Mouse (Mus musculus) gastrocnemius, postnatal 14 days (tissue): ENCODE measurements around the gene Zfp651. TPM values are rescaled to one million over a fixed set of nuclear protein-coding genes. Genes with fewer than 3 reads are reported as not detected.

Experiments
- DNase-seq: peaks from one replicate; pipeline ENCODE4 v3.0.0; 2021; ENCODE audit warnings: mixed read lengths
- intact Hi-C: fragments of 180-260 bp; cut with DNase I; formaldehyde crosslinking; loops from one replicate; pipeline ENCODE4 v1.15.1; 2025; ENCODE audit warnings: low total_unique reads
- long read RNA-seq, 2 experiments: library from polyadenylated mRNA; stranded (forward); transcript quantifications; one replicate each; pipeline ENCODE4 v2.0.0; 2021
- total RNA-seq, 2 experiments: library from RNA; stranded (reverse); gene quantifications; 2 replicates each; pipeline ENCODE4 v1.2.3; 2021

The Zfp651 gene
- 10 to 100 TPM; 51.5 to 56.1 TPM for total RNA-seq
- long read RNA-seq, experiment 1, full-length matches to known transcripts, result 13 of 36 reads
- long read RNA-seq, experiment 1, partial matches to known transcripts, result 5 of 36 reads
- long read RNA-seq, experiment 1, other reads (novel, unspliced or antisense), result 18 of 36 reads
- long read RNA-seq, experiment 2, full-length matches to known transcripts, result 28 of 59 reads
- long read RNA-seq, experiment 2, partial matches to known transcripts, result 26 of 59 reads
- long read RNA-seq, experiment 2, other reads (novel, unspliced or antisense), result 5 of 59 reads

DNA sequence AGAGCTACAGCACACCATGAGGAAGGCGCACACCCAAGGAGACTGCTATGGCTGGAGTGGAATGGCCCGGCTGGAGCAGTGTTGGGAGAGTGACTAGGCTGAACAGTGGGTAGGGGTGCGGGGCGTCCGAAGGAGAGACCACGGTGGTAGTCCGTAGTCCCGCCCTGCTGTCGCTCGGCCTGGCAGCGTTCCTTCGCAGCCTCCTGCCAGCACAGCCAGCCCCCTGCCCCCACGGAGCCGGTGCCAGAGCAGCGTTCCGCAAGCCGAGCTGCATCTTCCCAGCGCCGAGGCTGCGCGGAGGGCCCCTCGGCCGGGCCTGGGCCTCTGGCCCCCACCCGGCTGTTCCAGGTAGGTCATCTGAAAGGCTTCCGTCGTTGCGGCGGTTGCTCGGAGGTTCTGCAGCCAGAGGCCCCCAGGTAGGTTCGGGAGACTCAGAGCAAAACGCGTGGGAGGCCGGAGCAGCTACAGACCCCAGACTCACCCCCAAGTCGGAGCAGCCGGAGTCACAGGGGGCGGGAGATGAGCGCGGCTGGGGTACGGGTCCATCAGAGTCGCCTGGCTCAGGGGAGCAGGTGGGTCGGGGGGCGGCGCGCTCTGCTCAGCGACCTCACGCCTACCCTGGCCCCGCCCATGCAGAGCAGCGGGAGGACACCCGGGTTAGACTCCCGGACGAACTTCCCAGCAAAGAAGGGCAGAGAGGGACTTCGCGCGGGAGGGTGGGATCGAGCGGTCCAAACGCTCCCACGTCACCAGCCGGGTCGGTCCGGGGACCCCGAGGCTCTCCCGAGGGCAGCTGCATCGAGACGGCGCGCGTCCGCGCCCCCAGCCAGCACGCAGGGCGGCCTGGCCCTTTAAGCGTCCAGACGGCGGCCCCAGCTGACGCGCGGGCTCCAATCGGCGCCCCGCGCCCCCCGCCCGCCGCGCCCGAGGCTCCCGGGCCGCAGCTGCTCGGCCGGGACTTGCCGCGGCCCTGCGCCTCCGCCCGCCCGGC, at the start of gene Zfp651:
Zfp651 (plus strand) TSS at position 240 of the 991 bp plus-strand sequence.
- intact Hi-C loops, result no loop called here
- DNase-seq, result peak; percentile 76

GRCm38 (mm10) chr9:121709898-121710583, 49.1 kb upstream of the Zfp651 start, which contains the start of gene Ss18l2:
TSS of gene Ss18l2 (plus strand) at chr9:121710329.
- peak; percentile 98 for DNase-seq
- intact Hi-C loops, result no loop called here

- intact Hi-C loops, result no loop called here
- no peak for DNase-seq
Measured at GRCm38 (mm10) chr9:121710584-121710975, 48.5 kb upstream of the Zfp651 start.

- intact Hi-C loops, result no loop called here
- no peak for DNase-seq
Measured at GRCm38 (mm10) chr9:121717048-121717447, 42.1 kb upstream of the Zfp651 start.

- DNase-seq, result no peak
- intact Hi-C loops, result no loop called here
Measured at GRCm38 (mm10) chr9:121718070-121718705, 40.9 kb upstream of the Zfp651 start.

DNA sequence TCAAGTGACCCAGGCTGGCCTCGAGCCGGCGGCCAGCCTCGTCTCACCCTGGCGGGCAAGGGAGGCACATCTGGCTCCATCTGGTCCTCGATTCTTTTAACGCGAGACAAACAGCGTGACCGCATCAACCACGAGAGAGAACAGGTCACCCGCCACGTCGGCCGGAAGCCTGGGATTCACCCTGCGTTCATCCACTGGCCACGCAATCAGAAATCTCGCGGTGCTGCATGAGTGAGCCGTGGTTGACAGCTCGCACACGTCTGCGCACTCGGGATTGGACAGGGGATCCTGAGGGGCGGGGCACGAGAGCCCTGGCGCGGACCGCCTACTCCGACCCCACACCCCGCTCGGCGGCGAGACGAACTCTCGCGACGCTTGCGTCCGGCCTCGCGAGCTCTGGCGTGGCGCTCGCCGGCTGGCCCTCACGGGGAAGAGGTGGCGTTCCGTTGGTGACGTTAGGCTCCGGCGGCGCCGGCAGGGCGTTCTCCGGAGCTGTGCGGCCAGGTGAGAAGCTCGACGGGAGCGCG, 40.3 kb upstream of the Zfp651 start, which contains the start of gene Nktr:
Nktr (plus strand) TSS at position 378 of the 527 bp plus-strand sequence.
- intact Hi-C loops, result no loop called here
- DNase-seq, result peak; percentile 99

GRCm38 (mm10) chr9:121719347-121720331, 39.5 kb upstream of the Zfp651 start:
- intact Hi-C loops, result no loop called here
- peak; percentile 64 for DNase-seq

GRCm38 (mm10) chr9:121740490-121740889, 18.6 kb upstream of the Zfp651 start:
- intact Hi-C loops, result no loop called here

GRCm38 (mm10) chr9:121741168-121741567, 18.0 kb upstream of the Zfp651 start:
- intact Hi-C loops, result no loop called here
- no peak for DNase-seq

More at GRCm38 (mm10) chr9:121740490-121740889, 18.6 kb upstream of the Zfp651 start:
- DNase-seq, result no peak

- intact Hi-C loops, result no loop called here
- DNase-seq, result no peak
Measured at GRCm38 (mm10) chr9:121744051-121744450, 15.1 kb upstream of the Zfp651 start.

DNA sequence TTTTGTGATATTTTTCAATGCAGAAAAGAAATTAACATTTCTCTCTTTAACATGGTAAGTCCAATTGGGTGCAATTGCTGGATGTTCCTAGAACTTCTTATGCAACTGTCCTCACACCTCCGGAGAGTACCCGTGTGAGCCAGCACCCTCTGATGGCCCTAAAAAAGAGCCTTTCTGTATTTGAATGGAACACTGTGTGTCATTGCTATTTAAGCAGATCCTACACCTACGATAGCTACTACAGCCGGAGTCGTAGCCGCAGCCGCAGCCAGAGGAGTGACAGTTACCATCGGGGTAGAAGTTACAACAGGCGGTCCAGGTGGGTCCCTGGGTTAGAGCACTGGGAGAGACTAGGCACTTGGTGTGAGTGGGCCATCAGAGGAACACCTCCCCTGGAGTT, 6.4 kb upstream of the Zfp651 start:
- no peak for DNase-seq
- intact Hi-C loops, result no loop called here

- intact Hi-C loops, result no loop called here
- DNase-seq, result no peak
Measured at GRCm38 (mm10) chr9:121754624-121755023, 4.5 kb upstream of the Zfp651 start.

DNA sequence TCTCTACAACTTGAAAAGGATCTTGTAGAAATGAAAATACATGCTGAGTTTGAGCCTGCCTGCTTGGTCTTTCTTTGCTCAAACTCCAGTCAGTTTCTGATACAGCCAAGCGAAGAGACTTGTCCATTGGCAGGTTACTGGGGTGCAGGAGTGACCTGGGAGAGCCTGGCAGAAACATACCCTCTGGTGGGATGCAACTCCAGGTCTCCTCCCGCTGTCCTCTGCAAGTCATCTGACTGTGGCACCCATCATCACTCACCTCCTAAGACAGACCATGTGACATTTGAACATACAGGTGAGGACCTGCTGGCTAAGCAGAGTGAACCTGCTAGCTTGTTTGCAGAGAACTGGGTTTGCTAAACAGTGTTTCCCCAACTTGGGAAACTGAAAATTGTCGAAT, 2.3 kb upstream of the Zfp651 start:
- DNase-seq, result no peak
- intact Hi-C loops, result no loop called here

DNA sequence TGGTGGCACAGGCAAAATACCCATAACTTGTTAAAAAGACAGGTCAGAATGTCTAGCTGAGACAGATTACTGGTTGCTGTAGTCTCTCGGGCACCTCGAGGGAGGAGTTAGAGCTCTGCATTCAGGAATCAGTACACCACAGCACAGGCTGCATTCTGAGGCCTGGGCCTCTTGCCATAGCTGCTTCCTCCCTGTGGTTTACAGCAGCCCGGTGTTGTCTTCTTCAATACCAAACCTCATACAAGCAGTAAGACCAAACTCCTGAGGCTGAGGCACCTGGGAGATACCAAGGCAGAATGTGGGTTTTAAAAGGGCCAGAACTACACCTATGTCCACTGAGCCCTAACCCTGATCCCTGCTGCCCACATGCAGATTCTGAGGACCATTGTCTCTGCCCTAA, 1.7 kb upstream of the Zfp651 start:
- DNase-seq, result no peak
- intact Hi-C loops, result no loop called here

GRCm38 (mm10) chr9:121757835-121758814, 1.0 kb upstream of the Zfp651 start:
- intact Hi-C loops, result no loop called here
- peak; percentile 68 for DNase-seq

- intact Hi-C loops, result no loop called here
- DNase-seq, result peak; percentile 88
Measured at GRCm38 (mm10) chr9:121760271-121761090, 1.4 kb downstream of the Zfp651 start.
